Mouse (Mus musculus): ENCODE measurements around the gene Dync1i1. TPM values are rescaled to one million over a fixed set of nuclear protein-coding genes. Genes with fewer than 3 reads are reported as not detected.

The Dync1i1 gene
- polyA plus RNA-seq, 1 experiment = 1.4 TPM

DNA sequence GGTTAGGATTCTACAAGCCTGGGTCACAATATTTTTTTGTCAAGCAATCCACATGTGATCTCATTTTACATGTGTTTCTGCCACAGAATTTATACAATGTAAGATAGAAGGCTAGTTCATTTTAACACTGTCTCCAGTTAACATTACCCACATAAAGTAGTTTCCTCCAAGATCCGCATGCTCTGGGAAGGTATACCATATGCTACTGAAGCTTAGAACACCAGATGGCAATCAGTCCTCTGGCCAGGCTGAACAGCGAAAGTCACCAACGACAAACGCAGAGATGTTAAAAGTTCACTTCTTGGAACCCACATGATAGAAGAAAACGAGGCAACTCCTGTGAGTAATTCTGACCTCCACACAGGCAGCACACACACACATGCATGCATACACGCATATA, 265.8 kb downstream of the Dync1i1 start:
- H3K27ac ChIP-seq (ENCODE audit: insufficient read depth, low read length) = no peak overlapping the region
- TF ChIP-seq CTCF (IDR thresholded peaks at IDR 0.05; ENCODE audit: borderline replicate concordance, insufficient read depth, low read length) (no peak), POLR2A (IDR thresholded peaks at IDR 0.05; ENCODE audit: low read depth, low read length) (no peak)
- peaks cover 3% of the 10 kb centered on the region for H3K4me1 ChIP-seq (ENCODE audit: control insufficient read depth, insufficient read depth, low read length)
- no peak overlapping the region for H3K4me3 ChIP-seq (ENCODE audit: insufficient read depth, low read length)

DNA sequence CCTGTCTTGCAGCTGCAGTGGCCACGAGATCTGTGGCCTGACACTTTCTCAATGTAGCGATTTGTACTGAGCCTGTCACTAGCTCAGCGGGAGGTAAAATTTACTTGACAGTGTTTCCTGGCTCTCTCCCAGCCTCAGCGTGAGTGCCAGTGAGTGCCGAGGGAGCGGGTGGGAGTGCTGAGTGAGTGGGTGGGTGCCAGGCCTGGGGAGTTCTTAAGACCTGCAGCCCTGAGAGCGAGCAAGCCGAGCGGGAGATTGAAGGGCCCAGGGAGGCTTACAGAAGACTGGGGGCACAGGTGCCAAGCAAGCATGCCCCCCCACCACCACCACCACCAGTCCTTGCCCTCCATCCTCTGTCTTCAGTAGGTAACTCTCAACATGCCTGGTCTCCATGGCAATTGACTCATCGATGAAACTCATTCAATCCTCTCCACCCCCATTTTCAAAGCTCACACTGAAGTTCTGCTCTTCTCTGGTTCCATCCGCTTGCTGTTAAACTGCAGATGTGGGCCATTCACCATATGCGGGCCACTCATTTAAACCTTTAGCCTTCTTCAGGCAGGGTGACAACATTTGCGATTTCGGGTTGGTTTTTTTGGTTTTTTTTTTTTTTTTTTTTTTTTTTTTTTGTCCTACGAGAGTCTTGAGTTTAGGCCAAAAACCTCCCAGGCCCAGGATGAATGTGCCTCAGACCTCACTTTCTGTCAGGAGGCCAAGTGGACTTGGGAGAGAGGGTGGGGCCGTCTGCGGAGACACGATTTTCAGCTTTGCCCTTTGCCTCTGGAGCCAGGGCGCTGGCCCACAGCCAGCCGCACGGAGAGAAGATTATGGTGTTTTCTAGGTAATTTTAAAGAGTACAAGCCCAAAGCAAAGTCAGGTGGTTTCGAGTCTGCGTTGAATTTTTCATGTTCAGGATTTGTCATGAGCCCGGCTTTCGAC, 266.6 kb downstream of the Dync1i1 start:
- no peak overlapping the region for H3K4me3 ChIP-seq (ENCODE audit: insufficient read depth, low read length)

GRCm38 (mm10) chr6:5993056-5993455, 267.6 kb downstream of the Dync1i1 start:
- no peak for TF ChIP-seq POLR2A (IDR thresholded peaks at IDR 0.05; ENCODE audit: low read depth, low read length)
- no peak for TF ChIP-seq CTCF (IDR thresholded peaks at IDR 0.05; ENCODE audit: borderline replicate concordance, insufficient read depth, low read length)
- Histone ChIP-seq H3K4me1 (ENCODE audit: control insufficient read depth, insufficient read depth, low read length) (peaks cover 6% of the 10 kb centered on the region), H3K27ac (ENCODE audit: insufficient read depth, low read length) (no peak overlapping the region), H3K4me3 (ENCODE audit: insufficient read depth, low read length) (no peak overlapping the region)

More for the DNA sequence above, 266.6 kb downstream of the Dync1i1 start:
- Histone ChIP-seq H3K27ac (ENCODE audit: insufficient read depth, low read length) (0 out of 2 replicates have a peak overlapping the region, but pooled peaks have one; percentile 1), H3K4me1 (ENCODE audit: control insufficient read depth, insufficient read depth, low read length) (peaks cover 4% of the 10 kb centered on the region)
- no peak for TF ChIP-seq POLR2A (IDR thresholded peaks at IDR 0.05; ENCODE audit: low read depth, low read length)
- TF ChIP-seq CTCF (IDR thresholded peaks at IDR 0.05; ENCODE audit: borderline replicate concordance, insufficient read depth, low read length) = no peak

GRCm38 (mm10) chr6:5997535-5997934, 272.1 kb downstream of the Dync1i1 start:
- Histone ChIP-seq H3K4me1 (ENCODE audit: control insufficient read depth, insufficient read depth, low read length) (peaks cover 4% of the 10 kb centered on the region; the same call in 1 of the 2 replicates), H3K4me3 (ENCODE audit: insufficient read depth, low read length) (no peak overlapping the region), H3K27ac (ENCODE audit: insufficient read depth, low read length) (no peak overlapping the region)
- no peak for TF ChIP-seq CTCF (IDR thresholded peaks at IDR 0.05; ENCODE audit: borderline replicate concordance, insufficient read depth, low read length)
- no peak for TF ChIP-seq POLR2A (IDR thresholded peaks at IDR 0.05; ENCODE audit: low read depth, low read length)

DNA sequence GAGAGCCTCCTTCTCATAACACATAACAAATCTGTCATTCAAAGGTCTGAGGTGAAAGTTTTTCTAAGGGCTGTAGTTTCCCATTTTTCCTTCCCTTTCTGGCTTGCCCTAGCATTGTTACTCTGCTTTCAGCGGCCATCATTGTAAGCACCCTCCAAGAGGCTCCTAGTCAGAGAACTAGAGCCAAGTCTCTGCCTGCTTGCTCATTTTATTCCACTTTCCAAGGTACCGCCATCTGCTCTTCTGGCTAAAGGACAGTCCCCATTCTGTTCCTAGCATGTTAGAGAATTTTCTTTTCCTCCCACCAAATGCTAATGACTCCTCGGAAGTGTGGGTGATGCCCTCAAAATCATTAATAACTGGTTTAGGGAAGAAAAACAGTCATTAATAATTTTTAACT, 276.6 kb downstream of the Dync1i1 start:
- Histone ChIP-seq H3K4me3 (ENCODE audit: insufficient read depth, low read length) (no peak overlapping the region), H3K27ac (ENCODE audit: insufficient read depth, low read length) (no peak overlapping the region), H3K4me1 (ENCODE audit: control insufficient read depth, insufficient read depth, low read length) (peaks cover 2% of the 10 kb centered on the region; the same call in 1 of the 2 replicates)
- TF ChIP-seq CTCF (IDR thresholded peaks at IDR 0.05; ENCODE audit: borderline replicate concordance, insufficient read depth, low read length) = no peak
- no peak for TF ChIP-seq POLR2A (IDR thresholded peaks at IDR 0.05; ENCODE audit: low read depth, low read length)

DNA sequence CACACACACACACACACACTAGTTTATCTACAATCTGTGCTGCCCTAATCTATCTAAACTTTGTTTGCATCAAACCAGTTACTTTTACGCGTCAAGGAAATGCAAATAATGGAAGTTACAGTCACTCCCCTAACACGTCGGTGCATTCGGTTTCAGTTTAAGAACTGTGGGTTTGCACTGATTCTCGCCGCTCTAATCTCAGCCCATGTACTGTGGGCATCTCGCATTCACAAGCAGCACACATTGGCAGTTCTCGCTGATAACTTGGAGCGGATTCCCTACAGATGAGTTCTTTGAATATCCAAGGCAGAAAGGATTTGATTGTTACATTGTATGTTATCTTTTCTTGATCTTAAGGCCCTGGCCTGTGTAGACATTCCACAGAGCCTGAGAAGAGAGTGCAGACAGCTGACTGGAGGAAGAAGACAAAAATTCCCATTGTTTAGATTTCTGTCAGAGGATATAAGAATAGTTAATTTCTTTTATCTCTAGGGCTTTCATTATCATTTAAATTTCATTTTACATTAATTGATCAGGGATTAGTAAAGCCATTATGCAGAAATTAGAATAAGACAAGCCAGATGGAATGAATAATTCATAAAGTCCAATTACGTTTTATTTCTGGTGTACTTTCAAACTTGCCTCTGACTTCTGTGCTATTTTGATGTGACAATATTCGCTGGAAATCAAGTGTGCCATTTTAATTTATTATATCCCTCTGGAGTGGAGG, 279.5 kb downstream of the Dync1i1 start:
- no peak overlapping the region for H3K4me3 ChIP-seq (ENCODE audit: insufficient read depth, low read length)
- H3K27ac ChIP-seq (ENCODE audit: insufficient read depth, low read length) = no peak overlapping the region
- no peaks in the 10 kb centered on the region for H3K4me1 ChIP-seq (ENCODE audit: control insufficient read depth, insufficient read depth, low read length)
- TF ChIP-seq CTCF (IDR thresholded peaks at IDR 0.05; ENCODE audit: borderline replicate concordance, insufficient read depth, low read length) (no peak), POLR2A (IDR thresholded peaks at IDR 0.05; ENCODE audit: low read depth, low read length) (no peak)

GRCm38 (mm10) chr6:6005762-6006431, 280.5 kb downstream of the Dync1i1 start:
- H3K27ac ChIP-seq (ENCODE audit: insufficient read depth, low read length) = no peak overlapping the region
- H3K4me3 ChIP-seq (ENCODE audit: insufficient read depth, low read length) = peak overlapping the region; percentile 50
- no peaks in the 10 kb centered on the region for H3K4me1 ChIP-seq (ENCODE audit: control insufficient read depth, insufficient read depth, low read length)
- TF ChIP-seq CTCF (IDR thresholded peaks at IDR 0.05; ENCODE audit: borderline replicate concordance, insufficient read depth, low read length) (peak; percentile 98), POLR2A (IDR thresholded peaks at IDR 0.05; ENCODE audit: low read depth, low read length) (no peak)

GRCm38 (mm10) chr6:6011364-6011763, 285.9 kb downstream of the Dync1i1 start:
- H3K4me1 ChIP-seq (ENCODE audit: control insufficient read depth, insufficient read depth, low read length) = 0 out of 2 replicates have a peak, but pooled peaks cover 3% of the 10 kb centered on the region
- H3K4me3 ChIP-seq (ENCODE audit: insufficient read depth, low read length) = no peak overlapping the region
- TF ChIP-seq CTCF (IDR thresholded peaks at IDR 0.05; ENCODE audit: borderline replicate concordance, insufficient read depth, low read length) (no peak), POLR2A (IDR thresholded peaks at IDR 0.05; ENCODE audit: low read depth, low read length) (no peak)
- H3K27ac ChIP-seq (ENCODE audit: insufficient read depth, low read length) = no peak overlapping the region

GRCm38 (mm10) chr6:6015616-6016015, 290.2 kb downstream of the Dync1i1 start:
- 0 out of 2 replicates have a peak, but pooled peaks cover 3% of the 10 kb centered on the region for H3K4me1 ChIP-seq (ENCODE audit: control insufficient read depth, insufficient read depth, low read length)
- H3K27ac ChIP-seq (ENCODE audit: insufficient read depth, low read length) = no peak overlapping the region
- no peak overlapping the region for H3K4me3 ChIP-seq (ENCODE audit: insufficient read depth, low read length)
- TF ChIP-seq POLR2A (IDR thresholded peaks at IDR 0.05; ENCODE audit: low read depth, low read length) (no peak), CTCF (IDR thresholded peaks at IDR 0.05; ENCODE audit: borderline replicate concordance, insufficient read depth, low read length) (no peak)
